Mouse (Mus musculus): ENCODE data around the gene Ppp1r15a. TPM values are rescaled to one million over a fixed set of nuclear protein-coding genes. Genes with fewer than 3 reads are reported as not detected.
A peak's percentile ranks its signal among the peaks of the same experiment; 100 is the strongest.

Gene Ppp1r15a
- polyA plus RNA-seq, 1 experiment = not detected

DNA sequence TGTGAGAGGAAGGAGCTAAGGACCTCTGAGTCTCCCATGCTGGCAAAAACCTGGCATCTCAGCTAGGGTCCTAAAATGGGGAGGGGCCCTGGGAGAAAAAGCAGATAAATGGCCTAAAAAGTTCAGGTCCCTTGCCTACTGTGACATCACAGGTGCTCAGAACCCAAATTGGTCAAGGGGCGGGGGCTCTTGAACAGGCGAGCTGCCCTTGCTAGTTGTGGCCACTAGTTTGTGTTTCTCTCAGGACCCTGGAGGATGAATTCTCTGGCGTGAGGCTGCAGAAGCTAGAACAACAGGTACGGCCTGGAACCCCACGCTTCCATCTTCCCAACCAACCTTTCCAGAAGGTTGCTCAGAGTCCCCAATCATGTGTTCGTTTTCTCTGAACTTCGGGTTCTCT, 11.7 kb downstream of the Ppp1r15a start:
- no peak for TF ChIP-seq CTCF (IDR thresholded peaks at IDR 0.05; ENCODE audit: insufficient read depth, low read depth, low read length)
- no peak for TF ChIP-seq POLR2A (IDR thresholded peaks at IDR 0.05; ENCODE audit: insufficient read depth, low read depth, low read length)
- Histone ChIP-seq H3K27ac (ENCODE audit: insufficient read depth, low read depth, low read length) (no peak overlapping the region), H3K4me1 (ENCODE audit: control insufficient read depth, insufficient read depth, low read length) (peaks cover 2% of the 10 kb centered on the region; the same call in 1 of the 2 replicates), H3K4me3 (ENCODE audit: insufficient read depth, low read depth, low read length) (no peak overlapping the region)
- WGBS = 88% methylated on average over 7 of the region's 7 CpGs

DNA sequence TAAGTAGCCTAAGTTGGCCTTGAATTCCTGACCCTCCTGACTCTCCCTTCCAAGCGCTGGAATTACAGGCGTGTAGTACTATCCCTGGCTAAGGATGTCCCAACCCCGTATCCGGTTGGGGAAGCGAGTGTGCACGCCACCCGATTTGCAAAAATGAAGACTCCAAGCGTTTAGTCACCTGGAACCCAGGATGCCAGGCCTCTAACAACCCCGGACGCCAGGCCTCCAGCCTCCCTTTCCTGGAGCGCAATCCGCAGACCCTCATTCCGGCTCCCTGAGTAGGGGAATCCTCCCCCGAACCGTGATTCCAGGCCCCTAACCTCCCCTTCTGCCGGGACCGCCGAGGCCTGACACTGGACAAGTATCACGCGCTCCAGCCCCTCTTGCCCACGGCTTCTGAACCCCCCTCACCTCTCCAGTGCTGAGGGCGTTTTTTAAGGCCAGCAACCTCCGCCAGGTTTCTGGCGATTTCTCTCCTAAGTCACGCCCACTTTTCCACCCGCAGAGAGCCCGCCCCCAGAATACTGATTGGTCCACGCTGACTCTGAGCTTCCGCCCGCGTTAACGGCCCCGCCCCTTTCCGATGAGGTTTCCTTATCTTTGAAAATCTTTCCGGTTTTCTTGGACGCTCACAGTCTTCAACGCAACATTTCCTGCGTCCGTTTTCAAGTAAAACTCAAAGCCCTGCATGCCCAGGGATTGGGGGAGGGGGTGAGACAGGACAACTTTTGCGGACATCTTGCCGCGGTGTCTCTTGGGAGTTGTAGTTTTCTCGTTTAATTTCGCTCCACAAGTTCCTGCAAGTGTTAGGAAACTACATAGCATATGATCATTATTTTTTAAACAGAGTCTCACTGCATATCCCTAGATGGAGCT, 15.9 kb downstream of the Ppp1r15a start, which contains the start of gene Nucb1:
TSS of gene Nucb1 (minus strand) at position 495 of the 876 bp plus-strand sequence.
- peak within 1 kb of the TSS; percentile 47; the same call in 1 of the 2 replicates for H3K27ac ChIP-seq (ENCODE audit: insufficient read depth, low read depth, low read length)
- under 1% methylated on average over 44 of the region's 44 CpGs for WGBS
- peaks cover 4% of the 10 kb centered on the region; the same call in 1 of the 2 replicates for H3K4me1 ChIP-seq (ENCODE audit: control insufficient read depth, insufficient read depth, low read length)
- peak within 1 kb of the TSS; percentile 92 for H3K4me3 ChIP-seq (ENCODE audit: insufficient read depth, low read depth, low read length)
- TF ChIP-seq POLR2A (IDR thresholded peaks at IDR 0.05; ENCODE audit: insufficient read depth, low read depth, low read length) = peak; percentile 70
- no peak for TF ChIP-seq CTCF (IDR thresholded peaks at IDR 0.05; ENCODE audit: insufficient read depth, low read depth, low read length)

DNA sequence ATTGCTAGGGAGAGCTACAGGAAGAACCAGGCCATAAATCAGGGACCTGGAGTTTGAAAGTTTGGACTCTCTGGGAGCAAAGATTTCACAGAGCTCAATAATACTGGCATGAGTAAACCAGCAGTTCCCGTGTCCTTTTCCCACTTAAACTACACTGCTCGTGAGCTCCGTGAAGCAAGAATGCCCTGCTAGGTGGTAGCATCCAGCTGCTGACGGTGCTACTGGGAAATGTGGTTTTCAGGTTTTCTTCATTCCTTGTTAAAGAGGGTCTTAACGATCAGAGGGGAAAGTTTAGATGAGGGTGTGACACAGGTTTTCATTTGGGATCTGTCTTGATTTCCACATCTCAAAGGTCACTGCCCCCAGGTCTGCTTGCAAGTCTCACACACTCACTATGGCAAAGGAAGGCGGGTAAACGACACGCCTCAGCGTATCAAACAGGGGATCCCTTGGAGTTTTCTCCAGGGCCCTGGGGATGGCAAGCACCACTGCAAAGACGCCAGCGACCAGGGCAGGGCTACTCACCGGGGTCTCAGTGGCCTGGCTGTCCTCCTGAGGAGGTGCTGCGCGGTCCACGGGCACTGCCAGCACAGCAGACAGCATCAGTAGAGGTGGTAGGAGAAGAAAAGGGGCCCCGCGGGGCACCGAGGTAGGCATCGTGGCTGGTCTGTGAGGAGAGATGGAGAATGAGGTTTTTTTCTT, 16.7 kb downstream of the Ppp1r15a start:
- 19% methylated on average over 19 of the region's 19 CpGs for WGBS

DNA sequence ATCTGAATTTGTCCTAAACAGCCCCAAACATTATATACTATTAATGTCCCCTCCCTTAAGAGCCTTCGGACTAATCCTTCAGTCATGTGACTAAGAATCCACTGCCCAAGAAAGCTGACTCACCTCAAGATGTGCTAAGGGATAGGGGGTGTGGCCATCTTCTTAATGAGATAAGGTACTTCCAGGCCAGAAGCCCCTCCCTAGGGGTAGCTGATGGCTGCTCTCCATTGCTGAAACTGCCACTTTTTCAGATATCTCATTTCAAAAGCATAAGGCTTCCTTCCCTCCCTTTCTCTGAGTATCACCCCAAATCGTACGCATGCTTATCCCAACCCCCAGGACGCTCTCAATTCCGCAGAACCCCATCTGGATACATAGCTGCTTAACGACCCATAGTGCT, 17.5 kb downstream of the Ppp1r15a start:
- Histone ChIP-seq H3K27ac (ENCODE audit: insufficient read depth, low read depth, low read length) (no peak overlapping the region), H3K4me1 (ENCODE audit: control insufficient read depth, insufficient read depth, low read length) (peaks cover 4% of the 10 kb centered on the region; the same call in 1 of the 2 replicates), H3K4me3 (ENCODE audit: insufficient read depth, low read depth, low read length) (no peak overlapping the region)
- 85% methylated on average over 6 of the region's 6 CpGs for WGBS
- TF ChIP-seq POLR2A (IDR thresholded peaks at IDR 0.05; ENCODE audit: insufficient read depth, low read depth, low read length) = no peak
- TF ChIP-seq CTCF (IDR thresholded peaks at IDR 0.05; ENCODE audit: insufficient read depth, low read depth, low read length) = no peak

More for the DNA sequence above, 16.7 kb downstream of the Ppp1r15a start:
- Histone ChIP-seq H3K27ac (ENCODE audit: insufficient read depth, low read depth, low read length) (no peak overlapping the region), H3K4me3 (ENCODE audit: insufficient read depth, low read depth, low read length) (peak overlapping the region; percentile 92), H3K4me1 (ENCODE audit: control insufficient read depth, insufficient read depth, low read length) (peaks cover 4% of the 10 kb centered on the region; the same call in 1 of the 2 replicates)
- no peak for TF ChIP-seq POLR2A (IDR thresholded peaks at IDR 0.05; ENCODE audit: insufficient read depth, low read depth, low read length)
- TF ChIP-seq CTCF (IDR thresholded peaks at IDR 0.05; ENCODE audit: insufficient read depth, low read depth, low read length) = no peak

DNA sequence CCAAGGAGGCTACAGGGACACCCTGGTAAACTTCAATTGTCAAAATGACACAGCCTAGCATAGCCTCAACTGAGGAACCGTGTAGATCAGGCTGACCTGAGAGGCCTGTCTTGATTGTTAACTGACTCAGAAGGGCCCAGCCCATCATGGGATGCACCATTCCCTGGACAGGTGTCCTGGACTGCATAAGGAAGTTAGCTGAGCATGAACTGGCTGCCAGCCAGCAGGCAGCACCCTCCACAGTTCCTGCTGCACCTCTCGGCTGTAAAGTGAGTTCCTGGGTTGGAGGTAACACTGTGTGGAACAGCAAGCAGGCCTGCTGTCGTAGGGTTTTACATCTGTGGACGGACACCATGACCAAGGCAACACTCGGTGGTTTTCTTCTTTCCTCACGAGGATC, 18.5 kb downstream of the Ppp1r15a start:
- 84% methylated on average over 6 of the region's 6 CpGs for WGBS

DNA sequence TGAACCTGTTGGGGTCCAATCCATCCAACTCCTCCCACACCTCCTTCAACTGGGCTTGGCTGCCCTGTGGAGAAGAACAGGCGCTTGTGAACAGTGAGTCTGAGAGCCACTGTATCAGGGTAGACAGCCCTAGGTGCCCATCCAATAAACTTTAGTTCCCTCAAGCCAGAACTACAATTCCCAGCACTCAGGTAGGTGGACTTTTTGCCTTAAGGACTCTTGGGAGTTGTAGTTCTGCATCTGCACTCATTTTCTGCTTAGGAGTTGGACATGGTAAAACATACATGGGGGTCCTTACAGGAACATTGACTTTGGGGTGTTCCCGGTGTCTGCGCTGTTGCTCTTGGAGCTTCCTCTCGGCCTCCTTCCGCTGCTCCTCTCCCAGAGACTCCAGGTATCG, 27.6 kb downstream of the Ppp1r15a start:
- 94% methylated on average over 6 of the region's 6 CpGs for WGBS
- TF ChIP-seq CTCF (IDR thresholded peaks at IDR 0.05; ENCODE audit: insufficient read depth, low read depth, low read length) (no peak), POLR2A (IDR thresholded peaks at IDR 0.05; ENCODE audit: insufficient read depth, low read depth, low read length) (no peak)
- Histone ChIP-seq H3K4me1 (ENCODE audit: control insufficient read depth, insufficient read depth, low read length) (no peaks in the 10 kb centered on the region), H3K4me3 (ENCODE audit: insufficient read depth, low read depth, low read length) (no peak overlapping the region), H3K27ac (ENCODE audit: insufficient read depth, low read depth, low read length) (no peak overlapping the region)

More for the DNA sequence above, 18.5 kb downstream of the Ppp1r15a start:
- Histone ChIP-seq H3K4me3 (ENCODE audit: insufficient read depth, low read depth, low read length) (no peak overlapping the region), H3K4me1 (ENCODE audit: control insufficient read depth, insufficient read depth, low read length) (peaks cover 4% of the 10 kb centered on the region; the same call in 1 of the 2 replicates), H3K27ac (ENCODE audit: insufficient read depth, low read depth, low read length) (no peak overlapping the region)
- TF ChIP-seq POLR2A (IDR thresholded peaks at IDR 0.05; ENCODE audit: insufficient read depth, low read depth, low read length) (no peak), CTCF (IDR thresholded peaks at IDR 0.05; ENCODE audit: insufficient read depth, low read depth, low read length) (no peak)

DNA sequence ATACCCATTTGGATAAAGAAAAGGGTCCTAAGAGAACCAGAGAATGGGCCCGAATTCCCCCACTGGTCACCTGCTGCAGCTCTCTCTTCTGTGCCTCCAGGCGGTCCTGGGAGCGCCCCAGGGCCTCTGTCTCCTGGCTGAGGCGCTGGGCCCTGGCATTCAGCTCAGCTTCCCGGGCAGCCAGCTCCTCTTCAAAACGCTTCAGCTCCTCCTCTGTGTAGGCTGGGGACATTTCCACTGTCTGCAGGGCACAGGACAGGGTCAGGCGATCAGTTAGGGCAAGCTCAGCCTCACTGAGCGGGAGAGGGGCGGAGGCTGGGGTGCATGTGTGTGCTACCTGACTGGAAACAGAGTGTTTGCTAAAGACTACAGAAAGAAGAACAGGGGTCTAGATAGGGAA, 31.5 kb downstream of the Ppp1r15a start:
- H3K4me3 ChIP-seq (ENCODE audit: insufficient read depth, low read depth, low read length) = no peak overlapping the region
- H3K27ac ChIP-seq (ENCODE audit: insufficient read depth, low read depth, low read length) = no peak overlapping the region
- peaks cover 8% of the 10 kb centered on the region for H3K4me1 ChIP-seq (ENCODE audit: control insufficient read depth, insufficient read depth, low read length)
- WGBS = 84% methylated on average over 9 of the region's 9 CpGs
- no peak for TF ChIP-seq CTCF (IDR thresholded peaks at IDR 0.05; ENCODE audit: insufficient read depth, low read depth, low read length)
- no peak for TF ChIP-seq POLR2A (IDR thresholded peaks at IDR 0.05; ENCODE audit: insufficient read depth, low read depth, low read length)

DNA sequence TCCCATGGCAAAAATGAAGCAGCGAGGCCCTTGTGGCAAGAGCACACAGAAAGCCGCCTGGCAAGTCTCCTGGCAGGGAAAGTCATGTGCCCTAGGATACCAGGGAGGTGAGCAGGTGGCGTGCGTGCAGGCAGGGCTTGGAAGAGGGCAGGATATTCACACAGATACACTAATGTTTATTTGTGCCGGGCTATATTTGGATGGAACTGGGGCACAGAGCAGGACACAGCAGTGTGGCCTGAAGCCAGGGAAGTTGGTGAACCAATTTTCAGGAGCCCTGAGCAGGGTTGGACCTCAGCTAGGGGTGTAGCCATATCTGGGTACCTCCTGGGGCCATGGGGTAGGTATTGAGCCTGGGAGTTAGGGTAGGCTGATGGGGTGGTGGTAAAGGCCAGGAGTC, 33.1 kb downstream of the Ppp1r15a start:
- Histone ChIP-seq H3K27ac (ENCODE audit: insufficient read depth, low read depth, low read length) (no peak overlapping the region), H3K4me1 (ENCODE audit: control insufficient read depth, insufficient read depth, low read length) (peaks cover 21% of the 10 kb centered on the region), H3K4me3 (ENCODE audit: insufficient read depth, low read depth, low read length) (no peak overlapping the region)
- TF ChIP-seq POLR2A (IDR thresholded peaks at IDR 0.05; ENCODE audit: insufficient read depth, low read depth, low read length) (no peak), CTCF (IDR thresholded peaks at IDR 0.05; ENCODE audit: insufficient read depth, low read depth, low read length) (no peak)
- 85% methylated on average over 5 of the region's 5 CpGs for WGBS
